Mouse (Mus musculus) megakaryocyte, adult 5-6 weeks (primary cell): ENCODE data around the gene Il5. TPM values are rescaled to one million over a fixed set of nuclear protein-coding genes. Genes with fewer than 3 reads are reported as not detected.

ENCODE experiments used
- ATAC-seq: 2 replicates; pipeline ENCODE4 v1.8.0; 2016; ENCODE audit warnings: mild to moderate bottlenecking, inconsistent platforms; ENCODE audit not compliant: poor library complexity, severe bottlenecking
- total RNA-seq, 2 experiments: library from RNA; stranded (forward) in 1 of 2; stranded (reverse) in 1 of 2; fragments of 153-499, 151-499 nt in 1 of 2; fragments of 221-1000, 200-1000 nt in 1 of 2; gene quantifications; 2 replicates each; pipeline versions ENCODE4 v1.2.3 to v1.2.4; 2015 to 2017

Gene Il5
- total RNA-seq, 2 experiments from 2014 or later, result not detected

DNA sequence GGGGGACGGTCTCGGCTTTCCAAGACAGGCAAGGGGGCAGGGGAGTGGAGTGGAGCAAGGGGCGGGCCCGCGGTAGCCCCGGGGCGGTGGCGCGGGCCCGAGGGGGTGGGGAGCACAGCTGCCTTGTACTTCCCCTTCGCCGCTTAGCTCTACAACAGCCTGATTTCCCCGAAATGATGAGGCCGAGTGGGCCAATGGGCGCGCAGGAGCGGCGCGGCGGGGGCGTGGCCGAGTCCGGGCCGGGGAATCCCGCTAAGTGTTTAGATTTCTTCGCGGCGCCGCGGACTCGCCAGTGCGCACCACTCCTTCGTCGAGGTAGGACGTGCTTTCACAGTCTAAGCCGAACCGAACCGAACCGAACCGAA lies 49.1 kb downstream of the Il5 start, which contains the start of gene Irf1:
Gene Irf1, plus strand, starts transcription at position 255 of the 365 bp plus-strand sequence.
- peak; percentile 90 for ATAC-seq

GRCm38 (mm10) chr11:53770125-53770791 lies 49.7 kb downstream of the Il5 start:
- peak; percentile 54 for ATAC-seq

DNA sequence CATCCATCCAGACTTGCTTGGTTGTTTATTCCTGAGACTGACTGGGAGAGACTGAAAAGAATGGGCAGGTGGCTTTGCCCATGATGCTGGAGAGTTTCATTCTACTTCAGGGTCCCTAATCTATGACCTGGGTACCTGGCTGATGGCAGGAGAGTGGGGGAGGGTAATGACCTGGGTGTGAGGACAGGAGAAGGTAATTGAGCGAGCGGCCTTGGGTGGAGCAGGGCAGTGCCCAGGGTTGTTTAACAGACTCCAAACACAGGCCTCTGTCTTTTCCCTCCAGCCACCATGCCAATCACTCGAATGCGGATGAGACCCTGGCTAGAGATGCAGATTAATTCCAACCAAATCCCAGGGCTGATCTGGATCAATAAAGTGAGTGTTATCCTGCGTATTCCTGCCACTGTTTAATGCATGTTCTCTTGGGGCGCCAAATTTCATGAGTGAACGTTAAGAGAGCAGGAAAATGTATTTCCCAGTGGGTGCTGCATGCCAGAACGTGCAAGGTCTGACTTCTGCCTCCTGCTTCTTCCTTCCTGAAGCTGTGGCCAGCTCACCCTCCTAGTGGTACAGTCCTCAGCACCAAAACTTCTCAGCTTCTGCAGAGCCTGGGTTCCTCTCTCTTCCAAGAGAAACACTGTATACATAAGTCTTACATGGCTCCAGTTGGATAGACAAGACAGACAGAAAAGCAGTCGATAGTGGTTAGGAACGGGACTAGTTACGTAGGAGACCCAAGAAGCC lies 50.6 kb downstream of the Il5 start:
- ATAC-seq, result no peak

- ATAC-seq, result no peak
Observed at GRCm38 (mm10) chr11:53772536-53772935, 51.9 kb downstream of the Il5 start.

DNA sequence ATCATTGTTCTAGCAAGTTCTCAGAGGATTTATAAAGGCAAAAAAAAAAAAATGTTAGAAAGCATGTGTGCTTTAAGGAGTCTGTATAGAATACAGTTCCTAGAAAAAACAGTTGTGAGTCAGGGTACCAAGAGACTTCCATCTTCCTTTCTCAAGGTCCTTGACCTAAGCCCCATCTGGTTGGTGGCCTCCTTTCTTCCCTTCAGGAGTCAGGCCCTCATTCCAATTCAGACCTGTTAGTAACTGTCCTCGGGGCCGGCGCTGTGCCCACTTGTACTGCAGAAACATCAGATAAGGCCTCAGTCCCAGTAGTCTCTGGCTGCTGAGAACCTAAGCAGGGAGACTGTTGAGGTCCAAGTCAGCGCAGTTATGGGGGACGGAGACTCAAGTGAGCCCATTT lies 52.5 kb downstream of the Il5 start, which contains the start of gene Gm17334:
Gene Gm17334, minus strand, starts transcription at position 101 of the 400 bp plus-strand sequence.
- no peak for ATAC-seq

- ATAC-seq, result no peak
Observed at GRCm38 (mm10) chr11:53773641-53774360, 53.2 kb downstream of the Il5 start.

Other genes with a start within 250 kb of the Il5 start
- gene Gm9945, start 240.6 kb upstream of the Il5 start, total RNA-seq (2015), result not detected in 2 replicates
- not detected in 2 replicates for gene Gm9945, start 240.6 kb upstream of the Il5 start, total RNA-seq (2017)
- not detected in 2 replicates for gene Sowaha, start 240.5 kb upstream of the Il5 start, total RNA-seq (2015)
- not detected in 2 replicates for gene Sowaha, start 240.5 kb upstream of the Il5 start, total RNA-seq (2017)
- gene Sept8, start 201.5 kb upstream of the Il5 start, total RNA-seq (2015), result 9.0 and 9.5 TPM in 2 replicates
- gene Sept8, start 201.5 kb upstream of the Il5 start, total RNA-seq (2017), result 6.1 and 10.1 TPM in 2 replicates
- 2.5 and 4.1 TPM in 2 replicates for gene Kif3a, start 153.4 kb upstream of the Il5 start, total RNA-seq (2015)
- gene Kif3a, start 153.4 kb upstream of the Il5 start, total RNA-seq (2017), result 3.3 and 5.0 TPM in 2 replicates
- 5.5 and 13.1 TPM in 2 replicates for gene Il4, start 102.1 kb upstream of the Il5 start, total RNA-seq (2015)
- 8.0 and 8.7 TPM in 2 replicates for gene Il4, start 102.1 kb upstream of the Il5 start, total RNA-seq (2017)
- gene Il13, start 86.1 kb upstream of the Il5 start, total RNA-seq (2015), result 0.18 TPM in 2 replicates
- 0.28 and 0.62 TPM in 2 replicates for gene Il13, start 86.1 kb upstream of the Il5 start, total RNA-seq (2017)
- gene Rad50, start 13.5 kb upstream of the Il5 start, total RNA-seq (2015), result 23.9 and 26.7 TPM in 2 replicates
- 33.7 and 38.1 TPM in 2 replicates for gene Rad50, start 13.5 kb upstream of the Il5 start, total RNA-seq (2017)
- gene Irf1, start 49.2 kb downstream of the Il5 start, total RNA-seq (2015), result 37.2 and 38.5 TPM in 2 replicates
- 78.4 and 93.1 TPM in 2 replicates for gene Irf1, start 49.2 kb downstream of the Il5 start, total RNA-seq (2017)
- gene Gm17334, start 52.4 kb downstream of the Il5 start, total RNA-seq (2015), result not detected in 2 replicates
- not detected in 2 replicates for gene Gm17334, start 52.4 kb downstream of the Il5 start, total RNA-seq (2017)
- gene Gm12216, start 138.5 kb downstream of the Il5 start, total RNA-seq (2015), result 0.25 and 0.84 TPM in 2 replicates
- 0.70 TPM in 1 of 2 replicates, not detected in the other for gene Gm12216, start 138.5 kb downstream of the Il5 start, total RNA-seq (2017)
- 4.7 and 5.5 TPM in 2 replicates for gene Slc22a5, start 170.9 kb downstream of the Il5 start, total RNA-seq (2015)
- gene Slc22a5, start 170.9 kb downstream of the Il5 start, total RNA-seq (2017), result 4.6 and 6.6 TPM in 2 replicates